Mouse (Mus musculus) neural tube, embryonic 11.5 days (tissue): Measurements from ENCODE around the gene Dnaja3. TPM values are rescaled to one million over a fixed set of nuclear protein-coding genes. Genes with fewer than 3 reads are reported as not detected.
A peak's percentile ranks its signal among the peaks of the same experiment; 100 is the strongest.

ENCODE experiments used
- ATAC-seq: fragments of 200-750 bp; cut with Nextera tagmentation; 2 replicates; pipeline ENCODE4 v1.8.0; 2017; ENCODE audit warnings: moderate number of reproducible peaks, mild to moderate bottlenecking, moderate TSS enrichment, moderate library complexity; ENCODE audit not compliant: insufficient read depth, low FRiP score, low TSS enrichment
- DNase-seq: peaks from one replicate; pipeline ENCODE4 v3.0.0-alpha.2; 2015; ENCODE audit warnings: low spot score
- H3K27ac ChIP-seq: fragments of 300-500 bp; sonication (generic); 2 replicates; pipeline ENCODE4 v1.5.1; 2014; ENCODE audit warnings: low read depth, mild to moderate bottlenecking, low read length
- H3K27me3 ChIP-seq: fragments of 300-500 bp; sonication (generic); 2 replicates; pipeline ENCODE4 v1.6.1; 2014; ENCODE audit warnings: mild to moderate bottlenecking, low read length, mixed read lengths; ENCODE audit not compliant: control insufficient read depth, insufficient read depth
- H3K36me3 ChIP-seq: fragments of 300-500 bp; sonication (generic); 2 replicates; pipeline ENCODE4 v1.6.1; 2014; ENCODE audit warnings: mild to moderate bottlenecking, low read length, moderate library complexity, mixed read lengths; ENCODE audit not compliant: control insufficient read depth, insufficient read depth
- H3K4me1 ChIP-seq: fragments of 300-500 bp; sonication (generic); 2 replicates; pipeline ENCODE4 v1.6.1; 2014; ENCODE audit warnings: low read length, mixed read lengths; ENCODE audit not compliant: control insufficient read depth, insufficient read depth
- H3K4me2 ChIP-seq: fragments of 300-500 bp; sonication (generic); 2 replicates; pipeline ENCODE4 v1.6.1; 2014; ENCODE audit warnings: low read depth, mild to moderate bottlenecking, moderate library complexity
- H3K4me3 ChIP-seq: fragments of 300-500 bp; sonication (generic); 2 replicates; pipeline ENCODE4 v1.5.1; 2014; ENCODE audit warnings: low read depth, low read length
- H3K9ac ChIP-seq: fragments of 300-500 bp; sonication (generic); 2 replicates; pipeline ENCODE4 v1.6.1; 2014; ENCODE audit warnings: mild to moderate bottlenecking, low read length
- H3K9me3 ChIP-seq: fragments of 300-500 bp; sonication (generic); 2 replicates; pipeline ENCODE4 v1.6.1; 2016; ENCODE audit warnings: low read length; ENCODE audit not compliant: control insufficient read depth
- WGBS: fragments of 180-500 bp; shearing (Covaris S2); extraction: QIAGEN DNeasy Blood & Tissue Kit; methylation state at CpG from one replicate; pipeline ENCODE4 v1.1.7; 2014; 5-methylcytosine and 5-hydroxymethylcytosine counted together
- polyA plus RNA-seq: library from polyadenylated mRNA; unstranded; fragments of >200 nt; fragmentation: Nextera tagmentation; extraction: Ambion mirVana; gene quantifications from 2 replicates; pipeline ENCODE4 v1.2.1, GENCODE M21; 2014

Gene Dnaja3
- polyA plus RNA-seq, 1 experiment from 2014 or later: 54.2 TPM

DNA sequence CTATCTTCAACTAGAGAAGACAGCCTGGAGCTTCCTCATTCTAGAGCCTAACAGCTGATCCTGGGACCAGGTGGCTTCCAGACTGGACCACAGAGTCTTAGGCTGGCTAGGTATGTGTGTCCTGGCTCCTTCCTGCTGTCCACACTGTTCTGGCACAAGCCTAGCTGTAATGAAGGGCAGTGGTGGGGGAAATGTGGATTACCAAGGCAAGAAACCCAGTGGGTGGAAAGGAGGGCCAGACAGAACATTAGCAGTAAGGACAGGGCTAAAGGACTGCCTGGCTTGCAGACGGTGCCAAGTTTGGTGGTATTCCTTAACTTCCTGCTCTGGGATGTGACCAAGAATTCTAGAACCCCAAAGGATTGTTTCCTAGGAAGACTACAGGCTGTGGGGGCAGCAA is 11.3 kb downstream of the Dnaja3 start:
- ATAC-seq: no peak
- DNase-seq: no peak
- no peaks in the 10 kb centered on the region for H3K27me3 ChIP-seq
- H3K4me1 ChIP-seq: peaks cover 9% of the 10 kb centered on the region
- no peak overlapping the region for H3K9ac ChIP-seq
- WGBS: 85% methylated on average over 1 of the region's 1 CpGs
- no peak overlapping the region for H3K27ac ChIP-seq
- H3K9me3 ChIP-seq: no peaks in the 10 kb centered on the region
- no peak overlapping the region for H3K4me2 ChIP-seq
- no peak overlapping the region for H3K4me3 ChIP-seq
- H3K36me3 ChIP-seq: peaks cover 7% of the 10 kb centered on the region

DNA sequence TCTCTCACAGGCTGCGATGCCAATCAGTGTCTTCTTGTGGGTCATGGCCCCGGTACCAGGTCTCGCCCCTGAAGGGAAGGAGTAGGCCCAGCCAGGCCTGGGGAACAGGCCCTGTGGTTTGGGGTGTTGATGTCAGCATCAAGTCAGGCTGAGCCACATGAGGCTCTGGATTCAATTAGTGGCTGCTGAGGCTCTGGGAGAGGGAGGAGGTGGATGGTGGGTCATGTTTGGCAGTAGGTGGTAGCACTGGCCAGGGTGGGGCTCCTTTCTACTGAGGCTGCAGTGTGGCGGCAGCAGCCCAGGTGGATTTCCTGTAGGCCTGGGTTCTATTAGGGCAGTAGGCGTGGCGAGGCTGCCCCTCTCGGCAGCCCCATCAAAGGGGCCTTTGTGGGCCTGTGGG is 11.8 kb downstream of the Dnaja3 start:
- Histone ChIP-seq H3K4me1 (peaks cover 10% of the 10 kb centered on the region), H3K4me2 (no peak overlapping the region), H3K27me3 (no peaks in the 10 kb centered on the region), H3K36me3 (peaks cover 7% of the 10 kb centered on the region), H3K4me3 (no peak overlapping the region), H3K9ac (no peak overlapping the region), H3K9me3 (no peaks in the 10 kb centered on the region), H3K27ac (no peak overlapping the region)
- no peak for ATAC-seq
- DNase-seq: peak; percentile 53
- WGBS: 54% methylated on average over 7 of the region's 7 CpGs

DNA sequence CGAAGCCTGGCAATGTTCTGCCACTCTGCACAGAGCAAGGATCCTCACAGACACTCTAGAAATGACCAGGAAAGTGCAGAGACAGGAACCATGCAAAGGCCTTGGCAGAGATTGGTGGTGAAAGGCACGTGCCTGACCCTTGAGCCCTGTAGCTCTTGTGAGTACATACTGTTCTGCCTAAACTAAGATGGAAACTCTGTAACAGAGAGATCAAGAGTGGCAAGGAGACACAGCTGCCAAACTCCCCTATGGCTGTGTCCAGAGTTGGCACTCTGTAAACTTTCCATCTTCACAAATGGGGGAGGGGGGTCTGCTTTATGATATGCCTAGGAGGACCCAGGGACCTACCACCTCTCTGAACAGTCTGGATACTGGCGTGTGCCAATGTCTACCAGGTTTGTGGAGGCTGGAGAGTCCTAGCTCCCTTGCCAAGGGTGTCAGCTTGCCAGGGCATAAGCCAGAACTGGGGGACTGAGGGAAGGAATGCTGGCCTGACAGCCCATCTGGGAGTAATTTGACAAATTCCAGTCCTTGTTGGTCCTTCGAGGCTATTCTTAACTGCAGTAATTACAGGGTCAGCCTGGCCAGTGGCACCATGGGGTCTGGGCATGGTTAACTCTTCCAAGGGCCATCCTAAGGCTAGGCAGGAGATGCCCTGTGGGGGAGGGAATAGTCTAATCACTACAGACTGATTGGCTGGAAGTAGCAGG is 13.1 kb downstream of the Dnaja3 start:
- no peak overlapping the region for H3K4me2 ChIP-seq
- no peak overlapping the region for H3K4me3 ChIP-seq
- no peak for ATAC-seq
- no peak for DNase-seq
- H3K4me1 ChIP-seq: peaks cover 8% of the 10 kb centered on the region
- H3K36me3 ChIP-seq: peaks cover 7% of the 10 kb centered on the region
- peak overlapping the region; percentile 20; the same call in 1 of the 2 replicates for H3K27ac ChIP-seq
- H3K9ac ChIP-seq: no peak overlapping the region
- 70% methylated on average over 4 of the region's 4 CpGs for WGBS
- no peaks in the 10 kb centered on the region for H3K9me3 ChIP-seq
- no peaks in the 10 kb centered on the region for H3K27me3 ChIP-seq

DNA sequence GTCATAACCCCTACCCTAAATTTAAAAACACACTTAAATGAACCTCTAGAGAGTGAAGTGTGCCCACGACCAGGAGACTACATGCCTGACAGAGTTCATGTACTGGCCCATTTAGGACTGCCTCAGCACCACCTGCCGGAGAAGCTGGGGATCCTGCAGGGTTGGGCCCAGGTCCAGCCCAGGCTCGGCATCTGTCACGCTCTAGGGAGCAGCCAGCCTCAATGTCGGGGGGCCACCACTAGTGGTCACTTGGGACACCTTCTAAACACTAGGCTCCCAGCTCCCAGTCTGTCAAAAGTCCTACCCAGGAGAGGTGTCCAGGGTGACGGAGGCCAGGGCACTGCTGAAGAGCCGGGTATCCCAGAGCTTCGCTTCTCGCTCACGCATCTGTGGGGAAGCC is 14.9 kb downstream of the Dnaja3 start:
- no peak for DNase-seq
- H3K4me1 ChIP-seq: peaks cover 8% of the 10 kb centered on the region
- no peaks in the 10 kb centered on the region for H3K9me3 ChIP-seq
- no peaks in the 10 kb centered on the region for H3K27me3 ChIP-seq
- 87% methylated on average over 10 of the region's 10 CpGs for WGBS
- peaks cover 4% of the 10 kb centered on the region for H3K36me3 ChIP-seq
- no peak overlapping the region for H3K9ac ChIP-seq
- no peak overlapping the region for H3K4me3 ChIP-seq
- H3K27ac ChIP-seq: no peak overlapping the region
- no peak for ATAC-seq
- H3K4me2 ChIP-seq: no peak overlapping the region

DNA sequence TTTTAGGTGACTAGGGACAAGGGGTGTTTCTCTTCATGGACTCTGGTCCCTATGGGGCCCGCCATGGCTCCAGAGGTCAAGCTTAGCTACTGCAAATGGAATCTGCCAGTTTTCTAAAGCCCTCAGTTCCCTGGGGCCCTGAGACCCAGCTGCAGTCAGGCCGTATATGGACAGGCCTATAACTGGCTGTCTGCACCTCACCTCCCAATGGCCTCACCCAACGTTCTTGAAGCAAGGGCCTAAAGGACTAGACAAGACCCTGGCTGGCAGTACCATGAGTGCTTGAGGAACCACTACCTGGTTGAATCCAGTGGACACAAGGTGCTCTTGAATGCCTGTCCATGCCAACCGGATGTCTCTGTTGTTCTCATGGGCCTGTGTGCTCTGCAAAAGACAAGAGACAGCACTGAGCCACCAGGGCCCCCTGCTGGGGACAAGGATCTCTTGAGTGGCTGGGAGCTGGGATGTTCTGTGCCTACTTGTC is 15.5 kb downstream of the Dnaja3 start:
- H3K36me3 ChIP-seq: peaks cover 3% of the 10 kb centered on the region
- H3K4me2 ChIP-seq: no peak overlapping the region
- peaks cover 8% of the 10 kb centered on the region for H3K4me1 ChIP-seq
- H3K27ac ChIP-seq: no peak overlapping the region
- H3K9me3 ChIP-seq: no peaks in the 10 kb centered on the region
- ATAC-seq (no peak), DNase-seq (no peak)
- H3K27me3 ChIP-seq: no peaks in the 10 kb centered on the region
- no peak overlapping the region for H3K4me3 ChIP-seq
- H3K9ac ChIP-seq: no peak overlapping the region
- 86% methylated on average over 4 of the region's 4 CpGs for WGBS

DNA sequence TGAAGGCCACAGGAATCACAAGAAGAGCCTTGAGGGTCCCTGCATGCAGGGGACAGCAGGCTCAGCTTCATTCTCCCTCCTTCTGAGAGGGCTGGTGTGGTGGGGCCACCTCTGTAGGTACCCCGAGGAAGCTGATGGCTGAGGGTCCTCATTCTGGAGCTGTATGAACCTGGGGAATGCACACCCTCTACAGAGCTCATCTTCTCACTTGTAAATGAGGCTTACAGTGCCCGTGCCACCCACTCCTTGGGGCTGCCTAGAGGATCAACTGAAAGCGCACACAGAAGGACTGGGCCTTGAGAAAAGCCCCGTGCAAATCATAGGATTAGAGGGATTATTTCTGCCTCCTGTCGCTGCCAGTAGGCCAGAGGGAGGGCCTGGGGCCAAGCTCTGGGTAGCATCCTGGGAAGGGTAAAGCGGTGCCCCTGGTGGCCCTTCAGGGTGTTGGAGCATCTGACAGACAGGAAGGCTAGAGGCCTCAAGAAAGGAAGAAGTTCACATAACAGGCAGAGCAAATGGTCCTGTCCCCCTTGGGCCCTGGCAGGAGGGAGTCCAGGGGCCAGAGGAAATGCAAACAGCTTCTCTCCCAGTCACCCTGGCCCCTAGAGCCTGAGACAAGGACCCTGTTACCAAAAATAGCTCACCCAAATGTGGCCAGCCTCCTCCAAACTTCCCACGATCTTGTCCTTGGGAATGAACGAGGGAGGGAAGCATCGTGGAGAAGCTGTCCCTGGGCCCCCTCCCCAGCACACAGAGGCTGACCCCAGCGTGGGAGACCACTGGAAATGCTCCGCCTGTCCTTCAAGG is 16.2 kb downstream of the Dnaja3 start:
- DNase-seq (no peak), ATAC-seq (no peak)
- H3K4me1 ChIP-seq: peaks cover 8% of the 10 kb centered on the region
- H3K4me2 ChIP-seq: no peak overlapping the region
- no peak overlapping the region for H3K27ac ChIP-seq
- no peaks in the 10 kb centered on the region for H3K27me3 ChIP-seq
- H3K9me3 ChIP-seq: no peaks in the 10 kb centered on the region
- peaks cover 2% of the 10 kb centered on the region; the same call in 1 of the 2 replicates for H3K36me3 ChIP-seq
- H3K4me3 ChIP-seq: no peak overlapping the region
- H3K9ac ChIP-seq: no peak overlapping the region
- 45% methylated on average over 11 of the region's 11 CpGs for WGBS

DNA sequence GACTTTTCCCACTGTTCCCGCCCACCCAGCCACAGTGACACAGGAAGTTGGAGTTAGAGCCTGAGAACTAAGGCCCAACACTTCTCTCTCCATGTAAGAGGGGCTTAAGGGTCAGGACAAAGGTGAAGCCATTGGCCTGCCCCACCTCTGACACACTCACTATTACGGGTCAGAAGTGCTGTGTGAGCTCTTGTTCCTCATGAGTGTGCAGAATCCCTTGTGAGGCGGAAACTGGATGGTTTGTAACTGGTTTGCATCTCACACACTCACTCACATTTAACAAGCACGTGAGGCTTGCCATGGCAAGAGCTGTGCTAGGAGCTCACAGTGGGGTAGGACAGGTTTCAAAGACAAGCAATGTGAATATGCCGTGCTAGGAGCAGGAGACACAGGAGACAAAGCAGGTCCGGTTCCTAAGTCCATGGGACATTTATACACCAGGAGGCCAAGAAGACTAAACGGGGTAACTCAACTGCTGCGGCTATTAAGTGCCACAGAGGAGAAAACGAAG is 16.8 kb downstream of the Dnaja3 start:
- no peak overlapping the region for H3K4me2 ChIP-seq
- no peak overlapping the region for H3K27ac ChIP-seq
- H3K9me3 ChIP-seq: no peaks in the 10 kb centered on the region
- DNase-seq: no peak
- no peak overlapping the region for H3K4me3 ChIP-seq
- no peaks in the 10 kb centered on the region for H3K27me3 ChIP-seq
- H3K36me3 ChIP-seq: peaks cover 2% of the 10 kb centered on the region; the same call in 1 of the 2 replicates
- 74% methylated on average over 9 of the region's 9 CpGs for WGBS
- peaks cover 5% of the 10 kb centered on the region for H3K4me1 ChIP-seq
- ATAC-seq: no peak
- H3K9ac ChIP-seq: no peak overlapping the region

DNA sequence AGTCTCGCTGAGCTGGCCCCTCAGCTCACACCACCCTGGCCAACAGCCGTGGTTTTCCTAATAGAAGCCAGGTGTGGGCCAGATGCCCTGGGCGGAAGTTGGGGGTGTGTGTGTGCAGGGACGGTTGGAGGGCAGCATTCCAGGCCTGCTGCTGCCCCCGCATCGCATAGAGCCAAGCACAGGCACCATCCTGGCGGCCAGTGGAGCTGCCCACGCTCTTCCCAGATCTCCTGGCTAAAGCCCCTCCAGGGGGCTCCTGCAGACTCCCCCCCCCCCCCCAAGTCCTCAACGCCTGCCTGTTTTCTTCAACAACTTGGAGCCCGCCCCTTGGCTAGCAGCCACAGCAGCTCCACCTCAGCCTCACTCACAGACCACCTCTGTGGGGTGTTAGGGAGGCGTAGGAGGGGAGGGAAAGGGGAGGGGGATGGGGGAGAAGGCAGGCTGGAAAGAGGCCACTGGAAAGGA is 19.0 kb downstream of the Dnaja3 start:
- Histone ChIP-seq H3K27ac (no peak overlapping the region), H3K4me1 (0 out of 2 replicates have a peak, but pooled peaks cover 2% of the 10 kb centered on the region), H3K9ac (no peak overlapping the region), H3K4me2 (no peak overlapping the region), H3K4me3 (no peak overlapping the region), H3K9me3 (no peaks in the 10 kb centered on the region), H3K27me3 (no peaks in the 10 kb centered on the region), H3K36me3 (no peaks in the 10 kb centered on the region)
- ATAC-seq (no peak), DNase-seq (peak; percentile 71)
- WGBS: 16% methylated on average over 11 of the region's 11 CpGs
